Mouse (Mus musculus) lung, adult 10 weeks (tissue): ENCODE measurements around the gene Cyb5b. TPM values are rescaled to one million over a fixed set of nuclear protein-coding genes. Genes with fewer than 3 reads are reported as not detected.

Experiments
- polyA plus RNA-seq: library from polyadenylated mRNA; stranded (reverse); fragments of 350-450 nt; fragmentation: Illumina TruSeq; extraction: RNeasy Lipid Tissue Mini Kit (QIAGEN cat#74804); gene quantifications from one replicate; pipeline ENCODE4 v1.2.3, GENCODE M21; 2014; ENCODE audit warnings: low read depth, low replicate concordance; ENCODE audit not compliant: insufficient read depth

Gene Cyb5b
- 64.0 TPM for polyA plus RNA-seq

GRCm38 (mm10) chr8:107150404-107151157 is at the start of gene Cyb5b:
Gene Cyb5b, plus strand, starts transcription at chr8:107150640.

Other genes starting within 250 kb of the Cyb5b start
- gene Sntb2, start 214.9 kb upstream of the Cyb5b start, polyA plus RNA-seq = 3.7 TPM
- 40.1 TPM for gene Vps4a, start 119.4 kb upstream of the Cyb5b start, polyA plus RNA-seq
- 20.9 TPM for gene Pdf, start 102.0 kb upstream of the Cyb5b start, polyA plus RNA-seq
- 16.0 TPM for gene Cog8, start 94.0 kb upstream of the Cyb5b start, polyA plus RNA-seq
- 34.0 TPM for gene Nip7, start 93.8 kb upstream of the Cyb5b start, polyA plus RNA-seq
- 1.3 TPM for gene Tmed6, start 85.0 kb upstream of the Cyb5b start, polyA plus RNA-seq
- 11.8 TPM for gene Terf2, start 54.1 kb upstream of the Cyb5b start, polyA plus RNA-seq
- gene Nfat5, start 142.8 kb downstream of the Cyb5b start, polyA plus RNA-seq = 10.7 TPM